Mouse (Mus musculus) thymus, adult 2 months (tissue): ENCODE measurements around the gene Clta.

Experiments
- CTCF ChIP-seq: fragments of 200-500 bp; IDR thresholded peaks from 2 replicates; pipeline ENCODE4 v1.5.1; 2012; ENCODE audit warnings: mild to moderate bottlenecking, control low read depth, low read length, moderate library complexity, borderline replicate concordance; ENCODE audit not compliant: control insufficient read depth, poor library complexity, insufficient read depth; ENCODE audit errors: extremely low read depth
- POLR2A ChIP-seq: fragments of 200-500 bp; IDR thresholded peaks from 2 replicates; pipeline ENCODE4 v1.6.1; 2012; ENCODE audit warnings: mild to moderate bottlenecking, low read length, control low read depth, moderate library complexity; ENCODE audit not compliant: control insufficient read depth, poor library complexity, insufficient read depth; ENCODE audit errors: extremely low read depth

DNA sequence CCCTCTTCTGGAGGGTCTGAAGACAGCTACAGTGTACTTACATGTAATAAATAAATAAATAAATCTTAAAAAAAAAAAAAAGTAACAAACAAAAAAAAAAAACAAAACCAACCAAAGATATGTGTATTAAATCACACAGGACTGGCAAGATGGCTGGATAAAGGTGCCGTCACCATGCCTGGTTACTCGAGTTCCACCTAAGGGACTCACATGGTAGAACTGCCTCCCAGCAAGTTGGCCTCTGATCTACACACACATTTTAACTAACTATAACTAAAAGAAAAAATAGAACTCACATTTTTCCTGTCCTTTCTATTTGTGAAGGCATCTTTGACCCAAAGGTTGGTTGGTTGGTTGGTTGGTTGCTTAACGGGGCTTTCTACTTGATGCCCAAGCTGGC, 7.5 kb downstream of the Clta start:
- TF ChIP-seq CTCF: no peak
- TF ChIP-seq POLR2A: no peak
